Mouse (Mus musculus) layer of hippocampus, adult 8-10 months (tissue): ENCODE measurements around the gene Rtel1. TPM values are rescaled to one million over a fixed set of nuclear protein-coding genes. Genes with fewer than 3 reads are reported as not detected.

ENCODE experiments used
- DNase-seq, 2 experiments: peaks; one replicate each; pipeline ENCODE4 v3.0.0; 2022; ENCODE audit warnings: low spot score in 2 of 2
- total RNA-seq, 4 experiments: library from RNA; stranded (reverse); gene quantifications; 2 replicates each; pipeline ENCODE4 v1.2.4; 2022

Gene Rtel1
- total RNA-seq, 4 experiments from 2014 or later: 26.1 to 41.3 (median 37.1) TPM

GRCm38 (mm10) chr2:181322136-181322535, 2.6 kb downstream of the Rtel1 start:
- no peak for DNase-seq

- DNase-seq: no peak
These were observed 6.6 kb downstream of the Rtel1 start for GRCm38 (mm10) chr2:181326098-181326497.

- no peak for DNase-seq
These were observed 13.0 kb downstream of the Rtel1 start for GRCm38 (mm10) chr2:181332542-181332941.

GRCm38 (mm10) chr2:181334023-181334422, 14.5 kb downstream of the Rtel1 start:
- DNase-seq: peak; percentile 38 to 77

- DNase-seq: no peak
These were observed 20.9 kb downstream of the Rtel1 start for GRCm38 (mm10) chr2:181340426-181340825.

- no peak for DNase-seq
These were observed 23.2 kb downstream of the Rtel1 start for GRCm38 (mm10) chr2:181342766-181343165.

GRCm38 (mm10) chr2:181356780-181357179, 37.2 kb downstream of the Rtel1 start:
- no peak for DNase-seq

- no peak for DNase-seq
These were observed 44.4 kb downstream of the Rtel1 start for GRCm38 (mm10) chr2:181363946-181364345.

GRCm38 (mm10) chr2:181364487-181364859, 44.9 kb downstream of the Rtel1 start:
- no peak for DNase-seq

GRCm38 (mm10) chr2:181364860-181365596, 45.5 kb downstream of the Rtel1 start, which contains the start of the genes Zgpat and Arfrp1:
Gene Zgpat (plus strand): TSS chr2:181364928.
Gene Arfrp1 (minus strand): TSS chr2:181365404.
- DNase-seq: peak; percentile 70 to 81

GRCm38 (mm10) chr2:181365655-181366075, 46.1 kb downstream of the Rtel1 start:
- no peak for DNase-seq

GRCm38 (mm10) chr2:181370001-181370400, 50.5 kb downstream of the Rtel1 start:
- no peak for DNase-seq

GRCm38 (mm10) chr2:181375787-181376186, 56.2 kb downstream of the Rtel1 start:
- DNase-seq: no peak

- DNase-seq: no peak
These were observed 57.7 kb downstream of the Rtel1 start for GRCm38 (mm10) chr2:181377230-181377629.

GRCm38 (mm10) chr2:181378701-181379100, 59.2 kb downstream of the Rtel1 start:
- no peak for DNase-seq

- DNase-seq: no peak
These were observed 60.2 kb downstream of the Rtel1 start, which contains the start of gene Lime1 for GRCm38 (mm10) chr2:181379778-181380177. Gene Lime1 (plus strand): TSS chr2:181380078.

- DNase-seq: no peak
These were observed 60.7 kb downstream of the Rtel1 start for GRCm38 (mm10) chr2:181380251-181380650.

GRCm38 (mm10) chr2:181381107-181381506, 61.6 kb downstream of the Rtel1 start:
- no peak for DNase-seq

- no peak for DNase-seq
These were observed 62.2 kb downstream of the Rtel1 start for GRCm38 (mm10) chr2:181381631-181382306.

- no peak for DNase-seq
These were observed 64.9 kb downstream of the Rtel1 start for GRCm38 (mm10) chr2:181384463-181384862.

- DNase-seq: no peak
These were observed 65.4 kb downstream of the Rtel1 start for GRCm38 (mm10) chr2:181384919-181385391.

GRCm38 (mm10) chr2:181385885-181386284, 66.3 kb downstream of the Rtel1 start:
- DNase-seq: peak; percentile 52 to 66
